Mouse (Mus musculus): ENCODE results near the gene Ereg. TPM values are rescaled to one million over a fixed set of nuclear protein-coding genes. Genes with fewer than 3 reads are reported as not detected.

The Ereg gene
- total and polyA plus RNA-seq, 2 experiments from 2014 or later, result not detected

- Histone ChIP-seq H3K9me3 (ENCODE audit: low read length) (no peaks in the 10 kb centered on the region), H3K27ac (no peak overlapping the region), H3K36me3 (ENCODE audit: insufficient read depth, low read length) (no peaks in the 10 kb centered on the region), H3K9ac (replicated peaks; ENCODE audit: low read length) (no peak overlapping the region), H3K27me3 (ENCODE audit: insufficient read depth, low read length) (no peaks in the 10 kb centered on the region), H3K4me2 (ENCODE audit: low read depth, low read length) (no peak overlapping the region), H3K4me1 (ENCODE audit: insufficient read depth, low read length) (no peaks in the 10 kb centered on the region), H3K4me3 (ENCODE audit: low read length) (no peak overlapping the region)
- no peak for DNase-seq (ENCODE audit: low spot score)
- 85% methylated on average over 2 of the region's 2 CpGs for WGBS
- TF ChIP-seq CTCF (IDR thresholded peaks at IDR 0.05; ENCODE audit: low read depth), result no peak
- no peak for ATAC-seq
Observed at GRCm38 (mm10) chr5:91124140-91124539, 49.7 kb downstream of the Ereg start.

- no peak overlapping the region for H3K9ac ChIP-seq (replicated peaks; ENCODE audit: low read length)
- H3K4me3 ChIP-seq (ENCODE audit: low read length), result no peak overlapping the region
- H3K9me3 ChIP-seq (ENCODE audit: low read length), result no peaks in the 10 kb centered on the region
- H3K4me1 ChIP-seq (ENCODE audit: insufficient read depth, low read length), result no peaks in the 10 kb centered on the region
- TF ChIP-seq CTCF (IDR thresholded peaks at IDR 0.05; ENCODE audit: low read depth), result no peak
- H3K36me3 ChIP-seq (ENCODE audit: insufficient read depth, low read length), result no peaks in the 10 kb centered on the region
- no peak overlapping the region for H3K4me2 ChIP-seq (ENCODE audit: low read depth, low read length)
- DNase-seq (ENCODE audit: low spot score) (no peak), ATAC-seq (no peak)
- H3K27ac ChIP-seq, result no peak overlapping the region
- WGBS, result 88% methylated on average over 1 of the region's 1 CpGs
- no peaks in the 10 kb centered on the region for H3K27me3 ChIP-seq (ENCODE audit: insufficient read depth, low read length)
Observed at GRCm38 (mm10) chr5:91126623-91127022, 52.2 kb downstream of the Ereg start.

GRCm38 (mm10) chr5:91134961-91135360, 60.5 kb downstream of the Ereg start:
- Histone ChIP-seq H3K27ac (no peak overlapping the region), H3K9me3 (ENCODE audit: low read length) (no peaks in the 10 kb centered on the region), H3K9ac (replicated peaks; ENCODE audit: low read length) (no peak overlapping the region), H3K27me3 (ENCODE audit: insufficient read depth, low read length) (no peaks in the 10 kb centered on the region), H3K36me3 (ENCODE audit: insufficient read depth, low read length) (no peaks in the 10 kb centered on the region), H3K4me2 (ENCODE audit: low read depth, low read length) (no peak overlapping the region), H3K4me1 (ENCODE audit: insufficient read depth, low read length) (no peaks in the 10 kb centered on the region; the same call in 1 of the 2 replicates), H3K4me3 (ENCODE audit: low read length) (no peak overlapping the region)
- WGBS, result 50% methylated on average over 1 of the region's 1 CpGs
- ATAC-seq (no peak), DNase-seq (ENCODE audit: low spot score) (no peak)
- no peak for TF ChIP-seq CTCF (IDR thresholded peaks at IDR 0.05; ENCODE audit: low read depth)

GRCm38 (mm10) chr5:91138970-91139369, 64.5 kb downstream of the Ereg start:
- no peak for TF ChIP-seq CTCF (IDR thresholded peaks at IDR 0.05; ENCODE audit: low read depth)
- DNase-seq (ENCODE audit: low spot score) (no peak), ATAC-seq (no peak)
- Histone ChIP-seq H3K4me3 (ENCODE audit: low read length) (peak overlapping the region; percentile 55), H3K27me3 (ENCODE audit: insufficient read depth, low read length) (peaks cover 6% of the 10 kb centered on the region; the same call in 1 of the 2 replicates), H3K4me1 (ENCODE audit: insufficient read depth, low read length) (no peaks in the 10 kb centered on the region; the same call in 1 of the 2 replicates), H3K36me3 (ENCODE audit: insufficient read depth, low read length) (no peaks in the 10 kb centered on the region), H3K27ac (no peak overlapping the region), H3K9me3 (ENCODE audit: low read length) (no peaks in the 10 kb centered on the region), H3K9ac (replicated peaks; ENCODE audit: low read length) (peak overlapping the region; percentile 44; the same call in 1 of the 2 replicates), H3K4me2 (ENCODE audit: low read depth, low read length) (peak overlapping the region; percentile 87)
- 5% methylated on average over 7 of the region's 7 CpGs for WGBS

GRCm38 (mm10) chr5:91139446-91139873, 65.0 kb downstream of the Ereg start, which contains the start of gene Areg:
Areg (plus strand) TSS chr5:91139599.
- H3K9me3 ChIP-seq (ENCODE audit: low read length), result no peaks in the 10 kb centered on the region
- peaks cover 6% of the 10 kb centered on the region; the same call in 1 of the 2 replicates for H3K27me3 ChIP-seq (ENCODE audit: insufficient read depth, low read length)
- H3K9ac ChIP-seq (replicated peaks; ENCODE audit: low read length), result peak within 1 kb of the TSS; percentile 44; the same call in 1 of the 2 replicates
- H3K4me2 ChIP-seq (ENCODE audit: low read depth, low read length), result peak within 1 kb of the TSS; percentile 87
- 0 out of 2 replicates have a peak, but pooled peaks have one; percentile 24 for TF ChIP-seq CTCF (IDR thresholded peaks at IDR 0.05; ENCODE audit: low read depth)
- no peaks in the 10 kb centered on the region; the same call in 1 of the 2 replicates for H3K4me1 ChIP-seq (ENCODE audit: insufficient read depth, low read length)
- under 1% methylated on average over 44 of the region's 44 CpGs for WGBS
- peak within 1 kb of the TSS; percentile 55 for H3K4me3 ChIP-seq (ENCODE audit: low read length)
- peak; percentile 68 for DNase-seq (ENCODE audit: low spot score)
- no peaks in the 10 kb centered on the region for H3K36me3 ChIP-seq (ENCODE audit: insufficient read depth, low read length)
- ATAC-seq, result peak; percentile 91
- H3K27ac ChIP-seq, result no peak within 1 kb of the TSS

- ATAC-seq, result no peak
- no peaks in the 10 kb centered on the region for H3K9me3 ChIP-seq (ENCODE audit: low read length)
- H3K4me2 ChIP-seq (ENCODE audit: low read depth, low read length), result no peak overlapping the region
- H3K27me3 ChIP-seq (ENCODE audit: insufficient read depth, low read length), result peaks cover 6% of the 10 kb centered on the region; the same call in 1 of the 2 replicates
- DNase-seq (ENCODE audit: low spot score), result no peak
- no peaks in the 10 kb centered on the region; the same call in 1 of the 2 replicates for H3K4me1 ChIP-seq (ENCODE audit: insufficient read depth, low read length)
- no peaks in the 10 kb centered on the region for H3K36me3 ChIP-seq (ENCODE audit: insufficient read depth, low read length)
- no peak for TF ChIP-seq CTCF (IDR thresholded peaks at IDR 0.05; ENCODE audit: low read depth)
- no peak overlapping the region for H3K9ac ChIP-seq (replicated peaks; ENCODE audit: low read length)
- 56% methylated on average over 13 of the region's 13 CpGs for WGBS
- H3K4me3 ChIP-seq (ENCODE audit: low read length), result no peak overlapping the region
- no peak overlapping the region for H3K27ac ChIP-seq
Observed at GRCm38 (mm10) chr5:91140896-91141448, 66.5 kb downstream of the Ereg start.

Other genes with a start within 250 kb of the Ereg start
- gene Cxcl1, start 183.4 kb upstream of the Ereg start, total RNA-seq (2014; rRNA removed), result 0.22 TPM in 1 of 2 replicates, not detected in the other
- gene Cxcl1, start 183.4 kb upstream of the Ereg start, polyA plus RNA-seq (2015; fragmentation: Nextera tagmentation; extraction: Ambion mirVana), result 0.50 and 0.56 TPM in 2 replicates
- not detected in 2 replicates for gene Cxcl2, start 170.8 kb upstream of the Ereg start, total RNA-seq (2014; rRNA removed)
- gene Cxcl2, start 170.8 kb upstream of the Ereg start, polyA plus RNA-seq (2015; fragmentation: Nextera tagmentation; extraction: Ambion mirVana), result 0.14 TPM in 1 of 2 replicates, not detected in the other
- gene Mthfd2l, start 143.5 kb upstream of the Ereg start, total RNA-seq (2014; rRNA removed), result 84.7 and 97.5 TPM in 2 replicates
- 58.8 and 62.7 TPM in 2 replicates for gene Mthfd2l, start 143.5 kb upstream of the Ereg start, polyA plus RNA-seq (2015; fragmentation: Nextera tagmentation; extraction: Ambion mirVana)
- gene Epgn, start 47.2 kb upstream of the Ereg start, total RNA-seq (2014; rRNA removed), result 0.18 and 0.37 TPM in 2 replicates
- not detected in 2 replicates for gene Epgn, start 47.2 kb upstream of the Ereg start, polyA plus RNA-seq (2015; fragmentation: Nextera tagmentation; extraction: Ambion mirVana)
- 1.6 TPM in 1 of 2 replicates, not detected in the other for gene Areg, start 65.0 kb downstream of the Ereg start, total RNA-seq (2014; rRNA removed)
- 0.77 and 0.94 TPM in 2 replicates for gene Areg, start 65.0 kb downstream of the Ereg start, polyA plus RNA-seq (2015; fragmentation: Nextera tagmentation; extraction: Ambion mirVana)

Measured in hindbrain, postnatal 0 days (tissue).